Mouse (Mus musculus) embryo, embryonic 11.5 days (tissue): ENCODE measurements at regions not wholly inside any gene's neighbourhood (a gene's known extent, or its start where the extent isn't known, plus 50 kb on each side); places are given as distances from the start of the nearest gene placed in this dataset.

Source experiments
- DNase-seq: peaks from one replicate; pipeline ENCODE4 v3.0.0-alpha.2; 2012; ENCODE audit warnings: low read depth, low spot score

GRCm38 (mm10) chr2:34111286-34111685 is 223.5 kb upstream of the Mvb12b start:
- DNase-seq, result no peak

GRCm38 (mm10) chr2:34110582-34110981 is 222.8 kb upstream of the Mvb12b start:
- no peak for DNase-seq

GRCm38 (mm10) chr2:34107566-34108303 is 220.0 kb upstream of the Mvb12b start:
- DNase-seq, result no peak

GRCm38 (mm10) chr2:34106837-34107565 is 219.3 kb upstream of the Mvb12b start:
- DNase-seq, result no peak

GRCm38 (mm10) chr2:34106245-34106644 is 218.5 kb upstream of the Mvb12b start:
- no peak for DNase-seq

GRCm38 (mm10) chr2:34105271-34106051 is 217.7 kb upstream of the Mvb12b start:
- no peak for DNase-seq

- DNase-seq, result no peak
Observed at GRCm38 (mm10) chr2:34098004-34098547, 210.3 kb upstream of the Mvb12b start.

GRCm38 (mm10) chr2:34096561-34096960 is 208.8 kb upstream of the Mvb12b start:
- no peak for DNase-seq

GRCm38 (mm10) chr2:34088832-34089231 is 201.1 kb upstream of the Mvb12b start:
- no peak for DNase-seq

- DNase-seq, result no peak
Observed at GRCm38 (mm10) chr2:34086130-34086529, 198.4 kb upstream of the Mvb12b start.

- no peak for DNase-seq
Observed at GRCm38 (mm10) chr2:34084513-34084912, 196.8 kb upstream of the Mvb12b start.

GRCm38 (mm10) chr2:34082486-34082885 is 194.7 kb upstream of the Mvb12b start:
- DNase-seq, result no peak

GRCm38 (mm10) chr2:34080176-34080575 is 192.4 kb upstream of the Mvb12b start:
- DNase-seq, result no peak

- DNase-seq, result no peak
Observed at GRCm38 (mm10) chr2:34079282-34079681, 191.5 kb upstream of the Mvb12b start.

- no peak for DNase-seq
Observed at GRCm38 (mm10) chr2:34078875-34079262, 191.1 kb upstream of the Mvb12b start.

- DNase-seq, result no peak
Observed at GRCm38 (mm10) chr2:34078248-34078874, 190.6 kb upstream of the Mvb12b start.

- DNase-seq, result no peak
Observed at GRCm38 (mm10) chr2:34076346-34076745, 188.6 kb upstream of the Mvb12b start.

- no peak for DNase-seq
Observed at GRCm38 (mm10) chr2:34074066-34074465, 186.3 kb upstream of the Mvb12b start.

- no peak for DNase-seq
Observed at GRCm38 (mm10) chr2:34065592-34065991, 177.8 kb upstream of the Mvb12b start.

GRCm38 (mm10) chr2:34065090-34065489 is 177.3 kb upstream of the Mvb12b start:
- DNase-seq, result peak; percentile 60

- DNase-seq, result no peak
Observed at GRCm38 (mm10) chr2:34056552-34056951, 168.8 kb upstream of the Mvb12b start.

- no peak for DNase-seq
Observed at GRCm38 (mm10) chr2:34043064-34043463, 155.3 kb upstream of the Mvb12b start.
